21 mouse cellular contexts compared by ENCODE assay signal in the genomic region with DNA sequence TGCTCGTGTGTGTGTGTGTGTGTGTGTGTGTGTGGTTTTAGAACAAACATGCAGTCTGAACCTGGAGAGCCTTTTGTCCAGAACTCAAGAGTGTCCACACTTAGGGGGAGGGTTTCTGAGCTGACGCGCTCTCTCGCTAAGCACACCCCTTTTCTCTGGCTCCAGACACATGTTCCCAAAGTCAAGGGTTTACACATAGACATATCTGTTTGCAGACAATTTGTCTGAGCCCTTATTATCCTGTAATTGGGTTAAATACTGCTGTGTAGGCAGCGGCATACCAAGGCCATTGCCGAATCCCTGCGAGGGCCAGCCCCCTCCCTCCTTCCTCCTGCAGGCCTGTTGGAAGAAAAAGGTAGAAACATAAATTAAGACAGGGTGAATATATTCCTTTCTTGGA.
DNase-seq lines count a peak whose midpoint lies in the region; ATAC-seq and TF ChIP-seq lines count a peak whose summit lies in the region.
"Had no signal": no experiment of that assay in that cellular context is flagged by ENCODE, and none has a peak within 500 bp of the region (broad histone marks: within the 10 kb centered on the region; RNA-seq: fewer than 3 reads in every experiment).

No protein-coding gene starts in this region.

- no peak for TF ChIP-seq EP300 in stomach, postnatal 0 days (optimal IDR thresholded peaks at IDR 0.05)

- H3K36me3 ChIP-seq in kidney, embryonic 14.5 days (ENCODE audit: control insufficient read depth, insufficient read depth, low read length): no peaks in the 10 kb centered on the region
- H3K36me3 ChIP-seq in midbrain, embryonic 15.5 days (replicated peaks): no peaks in the 10 kb centered on the region
- H3K36me3 ChIP-seq in midbrain, embryonic 11.5 days (ENCODE audit: control insufficient read depth, insufficient read depth, low read length): no peaks in the 10 kb centered on the region
- H3K36me3 ChIP-seq in limb, embryonic 12.5 days: no peaks in the 10 kb centered on the region
- H3K36me3 ChIP-seq in stomach, postnatal 0 days (ENCODE audit: control insufficient read depth, insufficient read depth, low read length): no peaks in the 10 kb centered on the region
- H3K36me3 ChIP-seq: hindbrain, embryonic 12.5 days; lung, embryonic 15.5 days; neural tube, embryonic 13.5 days had no signal

- H3K4me3 ChIP-seq in kidney, embryonic 14.5 days (ENCODE audit: low read length): no peak overlapping the region
- no peak overlapping the region for H3K4me3 ChIP-seq in midbrain, embryonic 15.5 days
- H3K4me3 ChIP-seq in midbrain, embryonic 11.5 days (ENCODE audit: low read depth, low read length): no peak overlapping the region
- H3K4me3 ChIP-seq in limb, embryonic 12.5 days (replicated peaks): no peak overlapping the region
- no peak overlapping the region for H3K4me3 ChIP-seq in stomach, postnatal 0 days (ENCODE audit: low read depth, low read length)
- H3K4me3 ChIP-seq: erythroblast, embryonic 14.5 days; hindbrain, embryonic 12.5 days; lung, embryonic 15.5 days; megakaryocyte, embryonic 14.5 days; neural tube, embryonic 13.5 days had no signal

- H3K27ac ChIP-seq in kidney, embryonic 14.5 days (ENCODE audit: low read depth, low read length): no peak overlapping the region
- no peak overlapping the region for H3K27ac ChIP-seq in midbrain, embryonic 15.5 days
- H3K27ac ChIP-seq in midbrain, embryonic 11.5 days (ENCODE audit: low read depth, low read length): no peak overlapping the region
- H3K27ac ChIP-seq in limb, embryonic 12.5 days: no peak overlapping the region
- no peak overlapping the region for H3K27ac ChIP-seq in stomach, postnatal 0 days (replicated peaks)
- H3K27ac ChIP-seq: hindbrain, embryonic 12.5 days; lung, embryonic 15.5 days; neural tube, embryonic 13.5 days had no signal

- no peak overlapping the region for H3K9ac ChIP-seq in kidney, embryonic 14.5 days (ENCODE audit: low read depth, low read length)
- H3K9ac ChIP-seq in midbrain, embryonic 15.5 days: no peak overlapping the region
- no peak overlapping the region for H3K9ac ChIP-seq in midbrain, embryonic 11.5 days (ENCODE audit: low read length)
- H3K9ac ChIP-seq in limb, embryonic 12.5 days (replicated peaks): no peak overlapping the region
- no peak overlapping the region for H3K9ac ChIP-seq in stomach, postnatal 0 days (ENCODE audit: low read length)
- H3K9ac ChIP-seq: hindbrain, embryonic 12.5 days; lung, embryonic 15.5 days; neural tube, embryonic 13.5 days had no signal

- TF ChIP-seq CTCF in stomach, postnatal 0 days (IDR thresholded peaks at IDR 0.05; ENCODE audit: low read depth): no peak

- H3K4me1 ChIP-seq in kidney, embryonic 14.5 days (ENCODE audit: control insufficient read depth, insufficient read depth, low read length): no peaks in the 10 kb centered on the region
- no peaks in the 10 kb centered on the region for H3K4me1 ChIP-seq in midbrain, embryonic 15.5 days
- peaks cover 7% of the 10 kb centered on the region for H3K4me1 ChIP-seq in midbrain, embryonic 11.5 days (ENCODE audit: control insufficient read depth, insufficient read depth, low read length)
- peaks cover 21% of the 10 kb centered on the region for H3K4me1 ChIP-seq in limb, embryonic 12.5 days (replicated peaks)
- 0 out of 2 replicates have a peak, but pooled peaks cover 2% of the 10 kb centered on the region for H3K4me1 ChIP-seq in stomach, postnatal 0 days (replicated peaks; ENCODE audit: control insufficient read depth, insufficient read depth)

- DNase-seq in kidney, postnatal 25 days: no peak
- DNase-seq in midbrain, embryonic 11.5 days (ENCODE audit: low spot score, missing footprints): no peak
- no peak for DNase-seq in stomach, postnatal 0 days (ENCODE audit: low spot score)
- no peak for DNase-seq in layer of hippocampus, adult 8-10 months (ENCODE audit: low spot score in 2 of 2)
- DNase-seq: adrenal gland, adult 2 months; cerebellum, adult 11-12 months; cerebellum, postnatal 36 days; gastrocnemius, postnatal 10 days; left cerebral cortex, postnatal 4 days; right cerebral cortex, adult 18-20 months; thymus, adult 2 months had no signal

- ATAC-seq in kidney, embryonic 14.5 days (ENCODE audit: low FRiP score, low TSS enrichment): peak; percentile 55; the same call in 1 of the 2 replicates
- 0 out of 2 replicates have a peak, but pooled peaks have one; percentile 5 for ATAC-seq in midbrain, embryonic 15.5 days (replicated peaks)
- no peak for ATAC-seq in midbrain, embryonic 11.5 days (ENCODE audit: low FRiP score)
- ATAC-seq in limb, embryonic 12.5 days (ENCODE audit: insufficient number of reproducible peaks, insufficient read depth, low FRiP score, low TSS enrichment, low read depth): peak; percentile 56; the same call in 1 of the 2 replicates
- ATAC-seq in stomach, postnatal 0 days (ENCODE audit: low FRiP score, low TSS enrichment): peak; percentile 51; the same call in 1 of the 2 replicates
- ATAC-seq in granulocyte monocyte progenitor cell, adult 5-6 weeks (replicated peaks; ENCODE audit: poor library complexity, severe bottlenecking): no peak
- ATAC-seq: forebrain, embryonic 16.5 days had no signal

- H3K27me3 ChIP-seq in kidney, embryonic 14.5 days (ENCODE audit: control insufficient read depth, insufficient read depth, low read length): no peaks in the 10 kb centered on the region
- H3K27me3 ChIP-seq in midbrain, embryonic 15.5 days (replicated peaks): 0 out of 2 replicates have a peak, but pooled peaks cover 2% of the 10 kb centered on the region
- H3K27me3 ChIP-seq in midbrain, embryonic 11.5 days (ENCODE audit: control insufficient read depth, insufficient read depth, low read length): no peaks in the 10 kb centered on the region
- H3K27me3 ChIP-seq in limb, embryonic 12.5 days: peaks cover 19% of the 10 kb centered on the region; the same call in 1 of the 2 replicates
- 0 out of 2 replicates have a peak, but pooled peaks cover 2% of the 10 kb centered on the region for H3K27me3 ChIP-seq in stomach, postnatal 0 days (ENCODE audit: control insufficient read depth, insufficient read depth, low read length)
- H3K27me3 ChIP-seq: hindbrain, embryonic 12.5 days had no signal

- no peaks in the 10 kb centered on the region; the same call in 1 of the 2 replicates for H3K9me3 ChIP-seq in kidney, embryonic 14.5 days (ENCODE audit: control insufficient read depth, low read length)
- H3K9me3 ChIP-seq in midbrain, embryonic 15.5 days: no peaks in the 10 kb centered on the region
- no peaks in the 10 kb centered on the region for H3K9me3 ChIP-seq in midbrain, embryonic 11.5 days (ENCODE audit: control insufficient read depth, low read length)
- H3K9me3 ChIP-seq in limb, embryonic 12.5 days: no peaks in the 10 kb centered on the region
- no peaks in the 10 kb centered on the region for H3K9me3 ChIP-seq in stomach, postnatal 0 days (ENCODE audit: control insufficient read depth, low read length)
- H3K9me3 ChIP-seq: hindbrain, embryonic 12.5 days; lung, embryonic 15.5 days; neural tube, embryonic 13.5 days had no signal

- H3K4me2 ChIP-seq in kidney, embryonic 14.5 days (replicated peaks; ENCODE audit: low read depth, low read length): no peak overlapping the region
- no peak overlapping the region for H3K4me2 ChIP-seq in midbrain, embryonic 15.5 days
- no peak overlapping the region for H3K4me2 ChIP-seq in midbrain, embryonic 11.5 days
- no peak overlapping the region for H3K4me2 ChIP-seq in limb, embryonic 12.5 days
- H3K4me2 ChIP-seq in stomach, postnatal 0 days (replicated peaks; ENCODE audit: low read depth): no peak overlapping the region
- H3K4me2 ChIP-seq: hindbrain, embryonic 12.5 days; lung, embryonic 15.5 days; neural tube, embryonic 13.5 days had no signal

- WGBS in kidney, embryonic 14.5 days: 62% methylated on average over 7 of the region's 7 CpGs
- WGBS in midbrain, embryonic 15.5 days: 56% methylated on average over 7 of the region's 7 CpGs
- WGBS in midbrain, embryonic 11.5 days: 80% methylated on average over 7 of the region's 7 CpGs
- 41% methylated on average over 7 of the region's 7 CpGs for WGBS in limb, embryonic 12.5 days
- 48% methylated on average over 7 of the region's 7 CpGs for WGBS in stomach, postnatal 0 days

Comparison
In these comparisons a context has a peak if more than half of its experiments do, and no peak if none do; other contexts are left out.
1. ATAC-seq: peak in kidney, embryonic 14.5 days (single experiment), midbrain, embryonic 15.5 days (single experiment), limb, embryonic 12.5 days (single experiment) and stomach, postnatal 0 days (single experiment); none in midbrain, embryonic 11.5 days (single experiment) and granulocyte monocyte progenitor cell, adult 5-6 weeks (single experiment).